Mouse (Mus musculus) lung, postnatal 4 days (tissue): ENCODE results near the gene Ep400.

Experiments used
- DNase-seq, 2 experiments: peaks; one replicate each; pipeline ENCODE4 v3.0.0; 2021

The Ep400 gene

GRCm38 (mm10) chr5:110664041-110664440 lies 106.5 kb downstream of the Ep400 start:
- DNase-seq, result no peak

- no peak for DNase-seq
Observed at GRCm38 (mm10) chr5:110659682-110660081, 110.8 kb downstream of the Ep400 start.

DNA sequence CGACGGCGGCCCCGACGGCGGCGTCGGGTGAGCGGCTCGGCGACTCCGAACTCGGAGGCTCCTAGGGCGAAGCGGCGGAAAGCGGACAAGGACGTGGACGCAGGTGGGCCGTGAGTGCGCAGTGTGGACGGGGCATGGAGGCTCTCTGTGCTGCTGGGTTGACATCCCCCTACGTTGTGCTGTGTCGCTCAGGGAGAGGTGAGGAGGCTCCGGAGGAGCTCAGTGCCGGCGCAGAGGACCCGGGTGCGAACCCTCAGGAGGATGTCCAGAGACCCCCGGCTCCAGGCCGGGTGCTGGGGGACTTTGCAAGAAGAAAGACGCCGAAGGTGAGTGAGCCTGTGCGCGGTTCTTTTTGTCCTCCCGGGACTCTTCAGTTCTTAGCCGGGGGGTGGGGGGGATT lies 116.8 kb downstream of the Ep400 start:
- no peak for DNase-seq

GRCm38 (mm10) chr5:110652719-110653648 lies 117.5 kb downstream of the Ep400 start, which contains the start of the genes Noc4l and Ddx51:
TSS of gene Noc4l (minus strand) at chr5:110653417.
TSS of gene Ddx51 (plus strand) at chr5:110653451.
- peak; percentile 96 for DNase-seq

- DNase-seq, result no peak
Observed at GRCm38 (mm10) chr5:110646377-110646776, 124.1 kb downstream of the Ep400 start.

DNA sequence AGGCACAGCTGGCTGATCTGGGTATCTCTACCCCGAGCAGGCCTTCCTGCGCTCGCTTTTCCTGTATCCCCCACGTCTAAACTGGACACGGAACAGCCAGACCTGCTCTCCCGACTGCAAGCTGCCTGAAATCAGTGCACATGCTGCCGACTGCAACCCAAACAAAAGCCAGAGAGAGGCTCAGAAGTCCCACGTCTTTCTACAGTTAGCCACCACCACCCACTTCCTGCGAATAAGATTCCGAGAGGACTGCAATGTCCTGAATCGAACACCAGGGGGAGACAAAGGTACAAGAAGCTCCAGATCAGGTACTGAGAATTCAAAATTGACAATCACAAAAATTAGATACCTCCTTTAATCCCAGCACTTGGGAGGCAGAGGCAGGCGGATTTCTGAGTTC lies 131.1 kb downstream of the Ep400 start:
- peak; percentile 37 to 79 for DNase-seq

- no peak for DNase-seq
Observed at GRCm38 (mm10) chr5:110638306-110639074, 132.0 kb downstream of the Ep400 start.

DNA sequence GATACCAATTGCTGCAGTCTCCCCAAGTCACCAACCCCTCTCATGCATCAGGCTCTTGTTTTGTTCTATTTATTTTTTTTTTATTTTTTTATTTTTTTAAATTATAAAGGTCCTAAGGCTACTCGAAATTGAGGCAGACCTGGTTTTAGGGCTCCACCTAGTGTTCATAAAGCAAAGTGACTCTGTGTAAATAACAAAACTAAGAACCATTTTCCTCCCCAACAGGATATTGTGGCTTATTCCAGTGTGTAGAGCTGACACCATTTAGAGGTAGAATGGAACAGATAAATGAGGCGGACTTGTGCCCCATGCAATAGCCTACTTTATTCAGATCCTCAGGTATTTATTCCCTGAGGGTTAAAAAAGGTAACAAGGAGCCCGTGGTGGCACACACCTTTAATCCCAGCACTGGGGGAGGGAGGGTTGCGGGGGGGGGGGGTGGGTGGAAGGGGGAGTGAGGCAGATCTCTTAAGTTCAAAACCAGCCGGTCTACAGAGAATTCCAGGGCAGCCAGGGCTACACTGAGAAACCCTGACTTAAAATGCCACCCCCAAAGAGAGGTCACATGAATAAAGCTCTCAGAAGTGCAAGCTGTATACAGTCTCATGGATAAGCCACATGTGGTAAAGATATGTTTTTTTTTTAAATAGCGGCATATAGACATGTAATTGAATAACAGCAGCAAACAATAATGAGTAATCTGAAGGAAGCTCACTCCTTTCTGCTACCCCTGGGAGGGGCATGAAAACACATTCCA lies 134.4 kb downstream of the Ep400 start:
- no peak for DNase-seq

DNA sequence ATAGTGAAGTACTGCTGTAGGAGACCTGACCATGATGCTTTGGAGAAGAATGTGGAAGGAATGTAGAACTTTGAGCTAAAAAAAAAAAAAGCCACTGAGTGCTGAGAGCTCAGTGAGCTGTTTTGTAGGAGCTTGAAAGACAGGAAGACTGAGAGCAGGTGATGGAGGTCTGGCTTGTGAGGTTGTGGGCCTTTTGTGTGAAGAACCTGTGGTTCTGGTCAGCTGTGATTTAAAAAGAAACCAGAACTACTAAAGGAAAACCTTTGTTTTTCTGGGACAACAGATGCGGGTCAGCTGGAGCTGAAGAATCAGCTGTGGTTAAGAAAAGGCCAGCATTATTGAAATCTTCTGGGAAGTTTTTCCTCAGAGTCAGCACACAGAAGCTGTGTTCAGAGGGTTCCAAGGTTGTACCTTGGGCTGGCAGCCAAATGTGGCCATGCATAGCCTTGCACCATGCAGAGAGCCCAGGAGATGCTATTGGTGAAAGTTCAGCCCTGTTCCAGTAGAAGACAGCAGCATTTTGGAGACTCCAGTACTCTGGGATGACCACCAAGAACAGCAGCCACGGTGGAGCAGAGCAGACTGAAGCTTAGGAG lies 140.9 kb downstream of the Ep400 start:
- DNase-seq, result no peak

DNA sequence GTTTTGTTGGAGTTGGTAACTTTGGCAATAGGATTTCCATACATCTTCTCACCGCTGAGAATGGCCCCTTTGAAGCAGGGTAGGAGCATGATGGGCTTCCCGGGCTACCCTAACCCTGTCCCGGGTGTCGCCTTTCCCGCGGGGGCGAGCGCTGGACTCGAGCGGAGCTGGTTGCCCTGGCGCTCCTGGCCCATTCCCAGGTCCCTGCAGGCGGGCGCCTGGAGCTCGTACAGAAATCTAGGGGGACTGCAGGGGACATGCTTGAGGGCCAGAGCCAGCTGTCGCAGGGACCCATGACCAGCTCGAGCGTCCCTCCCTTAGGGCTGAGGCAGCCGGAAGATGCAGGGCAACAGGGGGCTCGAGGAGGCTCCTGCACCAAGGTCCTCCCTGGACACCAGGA lies 142.4 kb downstream of the Ep400 start:
- DNase-seq, result no peak

GRCm38 (mm10) chr5:110627351-110627750 lies 143.2 kb downstream of the Ep400 start:
- DNase-seq, result no peak

DNA sequence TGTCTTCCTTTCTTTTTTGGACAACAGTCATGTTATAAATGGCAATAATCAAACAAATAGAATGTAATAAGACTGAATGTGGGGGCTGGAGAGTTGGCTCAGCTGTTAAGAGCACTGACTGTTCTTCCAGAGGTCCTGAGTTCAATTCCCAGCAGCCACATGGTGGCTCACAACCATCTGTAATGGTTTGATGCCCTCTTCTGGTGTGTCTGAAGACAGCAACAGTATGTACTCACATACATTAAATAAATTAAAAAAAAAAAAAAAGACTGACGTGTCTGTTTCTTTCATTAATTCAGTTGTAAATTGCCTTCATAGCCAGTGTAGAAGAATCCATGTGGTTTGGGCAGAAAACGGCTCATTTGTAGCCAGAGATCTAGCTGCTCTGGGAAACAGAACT lies 146.2 kb downstream of the Ep400 start:
- no peak for DNase-seq

DNA sequence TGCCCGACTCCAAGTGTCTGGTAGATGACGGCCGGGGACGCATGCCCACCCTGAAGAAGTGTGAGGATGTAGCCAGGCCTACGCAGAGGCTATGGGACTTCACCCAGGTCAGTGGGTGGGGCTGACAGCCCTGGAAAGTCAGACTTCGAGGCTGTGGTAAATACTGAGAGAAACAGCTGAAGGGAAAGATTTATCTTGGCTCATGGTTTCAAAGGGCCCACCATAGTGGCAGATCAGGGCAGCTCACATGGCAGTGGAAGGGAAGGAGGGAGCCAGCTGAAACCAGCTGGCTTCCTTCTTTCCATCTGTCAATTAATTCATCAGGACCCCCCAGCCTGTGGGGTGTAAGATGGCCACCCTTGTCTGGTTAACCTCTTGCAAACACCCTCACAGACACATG lies 151.3 kb downstream of the Ep400 start:
- no peak for DNase-seq
